Mouse (Mus musculus) embryo, embryonic 10 days (tissue): Measurements from ENCODE around the gene Tet3.

Experiments
- DNase-seq: peaks from one replicate; pipeline ENCODE4 v3.0.0-alpha.2; 2015; ENCODE audit warnings: low spot score

The Tet3 gene

DNA sequence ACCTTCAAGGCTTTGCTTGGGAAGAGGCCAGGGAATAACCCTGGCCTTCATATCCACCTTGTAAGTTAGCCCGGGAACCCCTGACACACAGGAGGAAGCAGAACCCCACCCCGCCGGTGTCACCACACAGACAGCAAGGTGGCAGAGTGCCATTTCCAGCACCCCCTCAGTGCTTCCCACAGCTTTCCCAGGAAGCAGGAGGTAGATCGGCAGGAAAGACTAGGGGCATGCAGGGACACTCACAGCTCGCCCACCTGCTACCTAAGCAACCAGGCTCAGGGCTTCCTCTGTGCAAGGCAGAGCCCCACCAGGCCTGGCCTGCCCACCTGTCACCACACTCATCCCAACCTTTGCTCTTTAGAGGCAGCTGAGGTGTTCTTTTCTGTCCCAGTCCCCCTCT, 19.1 kb downstream of the Tet3 start:
- no peak for DNase-seq

DNA sequence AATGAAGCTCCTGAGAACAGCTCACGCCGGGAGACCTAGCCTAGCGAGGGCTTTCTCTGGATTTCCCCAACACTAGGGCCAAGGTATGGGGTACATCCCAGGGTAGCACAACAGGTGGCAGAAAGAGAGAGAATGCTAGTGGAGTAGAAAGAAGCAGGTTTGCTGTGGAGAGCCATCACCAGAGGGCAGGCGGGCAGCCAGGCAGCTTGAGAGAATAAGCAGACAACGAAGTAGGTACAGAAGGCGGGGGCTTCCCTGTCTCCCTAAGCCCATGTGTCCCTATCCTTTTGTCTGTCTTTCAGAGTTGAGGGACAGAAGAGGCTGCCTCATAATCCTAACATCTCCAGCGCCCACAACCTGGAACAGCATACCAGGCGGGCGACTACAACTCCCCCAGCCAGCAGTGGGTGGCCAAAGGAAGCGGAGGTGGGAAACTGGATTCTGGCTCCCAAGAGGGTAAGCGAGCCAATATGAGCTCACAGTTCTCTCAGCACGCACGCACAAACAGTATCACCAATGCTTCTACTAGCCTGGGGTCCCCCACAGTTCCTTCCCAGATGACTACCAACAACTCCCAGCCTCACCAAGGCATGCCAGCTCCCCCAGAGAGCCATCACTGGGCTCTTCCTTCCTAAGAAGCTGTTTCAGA, 19.6 kb downstream of the Tet3 start:
- no peak for DNase-seq

DNA sequence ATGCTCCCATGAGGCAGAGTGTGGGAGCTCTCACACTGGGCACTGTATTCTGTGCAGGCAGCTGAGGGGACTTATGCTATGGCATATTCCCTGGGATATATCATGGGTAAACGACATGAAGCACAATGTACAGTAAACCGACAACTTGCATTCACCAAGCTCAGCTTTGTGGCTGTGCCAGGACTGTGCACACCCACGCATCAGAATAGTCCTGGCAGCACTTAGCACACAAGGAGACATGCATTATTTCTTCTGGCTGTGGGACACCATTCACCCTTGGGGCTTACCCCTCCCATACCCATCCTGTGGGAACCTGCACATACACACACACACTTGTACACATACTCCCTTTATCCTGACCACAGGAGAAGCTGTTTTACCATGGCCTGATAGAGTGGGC, 20.3 kb downstream of the Tet3 start:
- no peak for DNase-seq

DNA sequence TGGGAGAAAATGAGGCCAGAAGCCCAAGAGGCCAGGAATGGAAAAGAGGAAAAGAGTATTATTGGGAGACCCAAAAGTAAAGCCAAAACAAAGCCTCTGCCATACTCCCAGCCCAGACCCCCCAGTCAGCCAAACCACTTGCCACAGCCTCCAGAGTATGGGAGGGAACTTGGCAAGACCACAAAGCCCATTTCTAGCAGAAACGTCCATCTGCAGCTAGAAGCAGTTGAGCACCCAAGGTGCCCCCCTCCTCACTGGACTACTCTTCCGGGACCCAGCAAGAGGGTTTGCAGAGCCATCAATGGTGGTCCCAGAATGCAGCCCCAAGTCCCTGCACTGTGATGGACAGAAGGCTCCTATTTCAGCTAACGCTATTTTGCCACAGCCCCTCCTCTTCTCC, 21.1 kb downstream of the Tet3 start:
- no peak for DNase-seq

DNA sequence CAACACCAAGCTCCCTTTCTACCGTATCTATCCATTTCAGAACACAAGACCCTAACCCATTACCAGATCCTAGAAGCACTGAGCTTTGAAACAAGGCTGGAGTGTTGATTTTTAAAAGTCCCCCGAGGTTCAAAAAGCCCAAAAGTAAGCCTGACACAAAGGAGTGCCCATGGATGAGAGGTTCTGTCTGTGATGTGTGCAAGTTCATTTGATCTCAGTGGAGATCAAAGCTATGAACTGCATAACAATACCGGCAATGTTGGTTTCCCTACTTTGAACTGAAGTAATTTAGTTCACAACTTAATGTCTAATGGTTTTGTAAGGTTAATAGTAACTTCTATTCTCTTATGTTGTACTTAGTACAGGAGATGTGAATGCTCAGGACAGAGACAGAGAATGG, 21.7 kb downstream of the Tet3 start:
- no peak for DNase-seq

DNA sequence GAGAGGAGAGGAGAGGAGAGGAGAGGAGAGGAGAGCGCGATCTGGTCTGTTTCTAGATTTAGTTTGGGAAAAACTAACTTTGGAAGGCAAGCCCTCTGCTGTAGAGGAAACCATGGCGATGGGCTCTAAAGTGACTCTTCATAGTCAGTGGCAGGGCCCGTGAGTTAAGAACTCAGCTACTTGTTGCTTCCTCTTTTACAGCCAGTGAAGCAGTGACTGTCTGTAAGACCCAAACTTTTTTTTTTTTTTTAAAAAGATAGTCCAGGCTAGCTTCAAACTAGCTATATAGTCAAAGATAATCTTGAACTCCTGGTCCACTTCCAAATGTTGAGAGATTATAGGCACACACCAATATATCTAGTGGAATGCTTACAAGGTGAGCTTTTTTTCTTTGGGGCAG, 22.3 kb downstream of the Tet3 start:
- DNase-seq, result no peak

DNA sequence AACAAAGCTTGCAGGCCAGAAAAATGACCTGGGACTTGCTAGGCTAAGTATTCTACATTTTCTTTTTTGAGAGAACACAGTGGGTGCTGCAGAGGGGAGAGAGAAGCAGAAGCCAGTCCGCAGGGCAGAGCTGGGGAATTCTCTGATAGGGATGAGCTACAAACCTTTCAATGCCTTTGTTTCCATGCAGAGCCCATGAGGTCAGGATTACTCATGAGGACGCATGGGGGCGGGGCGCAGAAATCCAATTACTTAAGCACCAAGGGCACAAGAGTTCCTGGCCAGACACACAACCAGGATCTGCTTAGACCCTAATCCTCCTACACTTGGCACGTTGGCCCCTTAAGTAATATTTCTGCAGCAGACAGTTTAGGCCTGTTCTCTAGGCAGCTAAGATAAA, 23.7 kb downstream of the Tet3 start:
- DNase-seq, result peak; percentile 70

DNA sequence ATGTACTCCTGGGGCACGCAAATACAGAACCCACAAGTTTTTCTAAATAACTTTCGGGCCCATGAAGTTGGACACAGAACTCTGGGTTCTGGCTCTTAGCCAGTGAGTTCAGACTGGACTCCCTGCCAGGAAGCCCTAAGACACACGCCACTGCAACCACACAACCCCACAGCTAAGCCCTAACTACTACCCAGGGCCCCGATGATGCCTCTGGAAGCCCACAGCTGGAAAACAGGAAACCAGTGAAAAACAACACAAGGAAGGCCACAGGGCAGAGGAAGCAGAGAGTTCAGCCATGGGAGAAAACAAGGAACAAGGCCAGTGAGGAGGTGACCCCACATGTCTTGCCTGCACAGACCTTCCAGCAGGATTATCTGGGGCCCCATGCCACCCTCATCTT, 25.3 kb downstream of the Tet3 start:
- DNase-seq, result no peak

DNA sequence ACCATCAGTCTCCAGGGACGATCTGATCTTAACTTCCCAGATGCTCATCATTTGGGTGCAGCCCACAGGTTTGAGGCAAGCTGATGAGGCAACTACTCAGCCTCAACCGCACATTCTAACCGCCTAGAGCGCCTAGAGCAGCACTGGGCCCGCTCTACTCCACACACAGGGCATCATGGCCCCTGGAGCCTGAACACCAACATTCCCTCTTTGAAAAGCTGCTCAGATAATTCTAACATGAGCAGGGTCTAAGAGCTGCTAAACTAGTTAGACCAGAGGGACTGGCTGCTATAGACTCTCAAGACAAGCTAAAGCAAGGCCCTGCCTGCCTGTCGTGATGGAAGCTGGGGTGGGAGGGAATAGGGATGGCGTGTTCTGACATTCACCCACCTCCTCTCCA, 25.9 kb downstream of the Tet3 start:
- DNase-seq, result no peak

DNA sequence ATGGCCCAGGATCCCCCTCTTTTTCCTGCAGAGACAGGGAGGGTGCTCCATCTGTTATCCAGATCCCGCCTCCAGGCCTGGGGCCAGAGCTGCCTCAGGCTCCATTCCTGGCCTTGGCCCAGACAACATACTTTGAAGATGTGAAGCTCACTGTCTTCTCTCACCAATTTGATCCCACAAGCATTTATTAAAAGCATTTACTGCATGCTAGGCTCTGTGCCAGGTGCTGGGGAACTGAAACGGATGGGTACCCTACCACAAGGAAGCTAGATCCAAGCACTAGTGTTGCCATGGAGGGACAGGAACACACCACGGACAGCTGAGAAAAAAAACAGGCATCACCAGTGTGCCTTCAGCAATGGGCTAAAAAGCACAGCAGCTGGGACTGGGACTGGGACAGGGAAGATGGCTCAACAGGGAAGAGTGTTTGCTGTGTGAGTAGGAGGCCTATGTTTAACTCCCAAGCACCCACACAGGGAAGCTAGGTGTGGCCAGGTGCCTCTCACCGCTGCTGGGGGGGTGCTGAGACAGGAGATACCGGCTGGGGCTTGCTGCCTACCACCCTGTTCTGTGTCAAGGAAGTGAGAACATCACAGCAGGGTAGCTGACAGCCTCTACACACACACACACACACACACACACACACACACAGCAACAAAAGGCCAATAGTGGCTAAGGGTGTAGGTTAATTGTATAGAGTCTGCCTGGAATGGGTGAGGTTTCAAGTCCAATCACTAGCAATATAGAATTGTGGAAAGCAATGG, 30.7 kb downstream of the Tet3 start:
- DNase-seq, result no peak

DNA sequence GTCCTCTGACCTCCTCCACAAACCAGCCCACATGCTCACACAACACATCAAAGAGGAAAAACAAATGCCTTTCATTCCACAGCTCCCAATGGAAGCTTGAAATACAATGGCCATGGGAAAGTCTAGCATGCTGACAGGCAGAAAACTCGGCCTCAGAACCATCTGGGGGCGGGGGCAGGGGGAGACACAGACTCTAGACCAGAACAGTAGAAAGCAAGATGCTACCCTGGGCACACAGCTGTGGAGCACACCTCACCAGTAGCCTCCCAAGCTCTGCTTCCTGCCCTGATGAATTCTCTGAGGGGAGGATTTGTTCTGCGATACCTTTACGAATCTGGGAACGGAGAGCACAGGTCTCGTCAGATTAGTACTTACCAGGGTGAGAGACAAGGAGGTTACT, 31.4 kb downstream of the Tet3 start:
- no peak for DNase-seq

DNA sequence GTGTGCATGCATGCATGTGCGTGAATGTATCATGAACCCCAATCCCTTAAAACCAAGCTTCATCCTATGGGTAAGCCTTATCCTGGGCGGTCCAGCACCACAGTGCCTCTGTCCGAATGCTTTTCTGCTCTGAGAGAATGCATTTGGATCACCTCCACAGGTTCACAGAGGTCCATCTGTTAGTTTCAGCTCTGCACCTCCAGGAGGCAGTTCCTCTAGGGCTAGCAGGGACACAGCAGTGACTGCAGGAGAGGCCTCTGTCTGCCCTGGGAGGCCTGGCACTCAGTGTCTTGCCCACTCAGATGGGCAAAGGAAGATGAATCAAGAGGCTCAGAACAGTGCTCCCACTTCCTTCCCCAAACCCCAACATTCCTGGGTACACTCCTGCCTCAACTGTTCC, 32.3 kb downstream of the Tet3 start:
- no peak for DNase-seq

DNA sequence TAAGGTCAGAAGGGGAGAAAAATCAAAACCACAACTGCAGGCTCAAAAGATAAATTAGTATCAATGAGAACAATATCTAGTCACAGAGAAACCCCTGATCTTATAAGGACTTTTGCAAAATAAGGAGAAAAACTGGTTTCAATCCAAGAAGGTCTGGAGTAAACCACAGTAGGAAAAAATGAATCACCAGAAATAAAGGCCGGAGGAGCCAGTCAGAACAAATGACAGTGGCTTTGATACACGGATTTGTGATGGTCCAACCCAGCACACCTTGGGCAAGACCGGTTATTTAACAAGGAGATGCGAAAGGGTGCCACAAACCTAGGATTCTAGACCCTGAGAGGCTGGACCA, 34.9 kb downstream of the Tet3 start:
- DNase-seq, result no peak

DNA sequence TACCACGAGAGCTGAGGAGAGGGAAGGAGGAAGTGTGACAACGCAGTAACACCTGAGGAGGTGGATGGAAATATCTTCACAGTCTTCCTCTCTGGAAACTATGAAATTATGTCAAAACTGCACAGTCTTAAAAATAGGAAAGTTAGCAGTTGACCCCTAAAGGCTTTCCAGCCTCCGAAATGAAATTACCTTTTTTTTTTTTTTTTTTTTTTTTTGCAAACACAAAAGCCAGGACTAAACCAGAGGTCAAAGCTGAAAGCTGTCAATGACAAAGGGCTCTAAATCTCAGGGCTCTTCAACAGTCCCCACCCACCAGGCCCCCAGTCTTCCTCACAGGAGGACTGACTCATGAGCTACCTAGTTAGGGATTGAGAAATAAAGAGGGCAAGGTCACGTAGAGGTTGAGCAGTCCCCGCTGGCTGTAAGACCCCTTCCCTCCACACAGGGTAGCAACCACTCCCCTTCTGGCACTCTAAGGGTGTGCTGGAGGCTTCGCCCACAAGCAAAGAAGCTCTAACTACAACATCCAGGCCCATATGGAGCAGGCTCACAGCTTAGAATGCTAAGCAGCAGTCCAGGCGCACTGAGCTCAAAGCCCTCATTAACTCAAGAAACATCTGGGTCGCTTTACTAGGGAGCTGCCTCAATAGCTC, 35.4 kb downstream of the Tet3 start:
- DNase-seq, result peak; percentile 64

DNA sequence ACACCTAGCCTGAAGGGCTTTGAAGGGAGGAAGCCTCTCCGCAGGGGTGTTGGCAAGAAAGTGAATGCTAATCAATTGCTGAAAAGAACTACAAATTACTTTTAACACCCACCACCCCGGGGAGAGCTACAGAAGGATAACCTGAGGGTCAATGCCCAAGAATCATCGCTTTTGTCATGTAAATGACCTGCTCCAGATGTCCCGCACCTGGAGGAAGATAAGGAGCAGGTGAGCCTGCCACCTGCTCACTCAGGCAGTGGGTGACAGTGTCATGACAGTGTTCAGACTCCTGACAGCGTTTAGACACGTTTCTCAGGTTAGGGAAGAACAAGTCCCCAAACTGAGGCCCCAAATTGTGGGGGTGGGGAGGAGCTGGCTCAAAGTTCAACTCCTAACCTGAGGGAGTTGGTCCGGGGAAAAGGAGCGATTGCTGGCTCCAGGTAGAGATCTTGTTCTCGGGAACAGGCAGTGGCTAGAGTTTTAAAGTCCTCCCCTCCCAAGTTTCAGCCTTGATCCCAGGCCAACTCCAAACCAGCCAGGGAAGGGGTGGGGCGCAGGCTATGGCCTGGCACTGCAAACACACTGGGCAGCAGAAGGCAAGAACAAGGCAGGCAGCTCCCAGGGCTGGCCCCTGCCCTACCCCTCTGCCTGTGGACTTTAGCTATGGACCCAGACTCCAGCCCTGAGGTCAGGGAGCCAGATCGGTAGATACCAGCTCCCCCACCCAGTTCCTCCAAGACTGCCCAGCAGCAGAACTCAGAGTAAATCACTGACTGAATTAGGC, 36.8 kb downstream of the Tet3 start:
- no peak for DNase-seq

DNA sequence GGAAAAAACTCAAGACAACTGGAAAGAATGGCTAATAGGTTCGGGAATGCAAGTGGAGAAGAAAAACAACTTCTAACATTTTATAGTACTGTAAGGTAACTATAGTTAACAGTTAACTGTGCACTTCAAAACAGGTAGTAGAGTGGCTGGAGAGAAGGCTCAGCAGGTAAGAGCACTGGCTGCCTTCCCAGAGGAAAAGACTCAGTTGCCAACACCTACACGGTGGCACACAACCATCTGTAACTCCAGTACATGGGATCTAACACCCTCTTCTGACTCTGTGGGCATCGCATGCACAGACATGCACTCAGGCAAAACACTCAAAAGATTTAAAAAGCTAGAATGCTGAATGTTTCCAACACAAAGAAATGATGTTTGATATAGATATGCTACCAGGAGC, 39.4 kb downstream of the Tet3 start:
- DNase-seq, result no peak

DNA sequence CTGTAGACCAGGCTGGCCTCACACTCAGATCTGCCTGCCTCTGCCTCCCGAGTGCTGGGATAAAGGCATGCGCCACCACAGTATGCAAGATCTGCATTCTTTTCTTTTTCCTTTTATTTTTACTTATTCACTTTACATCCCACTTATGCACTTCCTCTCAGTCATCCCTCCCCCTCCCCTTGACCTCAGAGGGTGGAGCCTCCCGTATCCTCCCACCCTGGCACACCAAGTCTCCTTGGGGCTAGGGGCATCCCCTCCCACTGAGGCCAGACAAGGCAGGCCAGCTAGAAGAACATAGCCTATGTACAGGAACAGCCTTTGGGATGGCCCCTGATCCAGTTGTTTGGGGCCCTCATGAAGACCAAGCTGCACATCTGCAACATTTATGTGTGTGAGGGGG, 41.4 kb downstream of the Tet3 start:
- no peak for DNase-seq

DNA sequence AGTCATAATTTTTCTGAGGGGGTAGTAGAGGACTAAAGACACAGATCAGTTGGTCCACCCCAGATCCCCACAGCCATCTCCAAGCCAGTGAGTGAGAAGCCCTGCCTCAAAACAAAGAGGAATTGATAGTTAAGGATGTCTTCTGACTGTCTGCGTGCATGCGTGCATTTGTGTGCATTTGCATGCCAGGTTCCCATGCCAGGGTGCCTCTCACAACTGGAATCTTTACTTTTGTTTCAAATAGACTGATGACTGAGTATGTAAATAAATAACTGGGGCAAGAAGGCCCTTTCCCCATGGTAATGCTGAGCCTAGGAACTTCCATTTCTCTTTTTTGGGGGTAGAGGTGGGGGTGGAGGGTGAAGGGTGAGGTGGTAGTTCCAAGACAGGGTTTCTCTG, 41.8 kb downstream of the Tet3 start:
- DNase-seq, result no peak

DNA sequence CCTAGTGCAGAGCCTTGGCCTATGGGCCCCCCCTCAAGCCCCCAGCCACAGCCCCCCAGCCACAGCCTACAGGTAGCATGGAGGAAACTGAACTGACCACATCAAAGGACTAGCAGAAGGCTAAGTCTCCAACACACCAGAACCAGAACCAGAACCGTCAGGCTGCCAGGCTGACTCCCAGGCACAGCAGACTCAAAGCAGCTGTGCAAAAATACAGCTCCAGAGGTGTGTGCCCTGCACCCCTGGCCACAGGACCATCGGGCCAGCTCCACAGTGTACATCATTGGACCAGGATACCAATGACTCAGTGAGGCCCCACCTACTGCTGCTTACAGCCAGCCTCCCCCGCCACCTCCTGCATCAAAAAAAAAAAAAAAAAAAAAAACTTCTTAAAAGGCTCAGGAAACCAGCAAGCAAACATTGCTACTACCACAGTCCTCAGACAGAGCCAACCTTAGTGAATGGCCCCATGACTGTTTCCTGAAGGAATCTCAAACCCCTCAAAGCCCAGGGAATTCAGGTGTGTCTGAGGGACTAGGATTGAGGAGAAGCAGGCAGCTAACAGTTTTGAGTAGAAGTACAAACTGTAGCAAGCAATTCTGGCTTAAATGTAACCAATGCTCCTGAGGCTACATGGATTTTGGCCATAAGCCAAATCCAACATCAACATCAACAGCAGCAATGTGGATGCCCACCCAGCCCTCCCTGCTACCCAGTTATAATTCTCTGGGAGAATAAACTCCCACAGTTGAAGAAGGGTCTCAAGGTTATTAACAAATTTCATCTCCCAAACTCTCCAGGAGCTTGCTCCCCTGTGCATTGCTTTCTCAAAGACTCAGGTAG, 42.4 kb downstream of the Tet3 start:
- DNase-seq, result no peak

DNA sequence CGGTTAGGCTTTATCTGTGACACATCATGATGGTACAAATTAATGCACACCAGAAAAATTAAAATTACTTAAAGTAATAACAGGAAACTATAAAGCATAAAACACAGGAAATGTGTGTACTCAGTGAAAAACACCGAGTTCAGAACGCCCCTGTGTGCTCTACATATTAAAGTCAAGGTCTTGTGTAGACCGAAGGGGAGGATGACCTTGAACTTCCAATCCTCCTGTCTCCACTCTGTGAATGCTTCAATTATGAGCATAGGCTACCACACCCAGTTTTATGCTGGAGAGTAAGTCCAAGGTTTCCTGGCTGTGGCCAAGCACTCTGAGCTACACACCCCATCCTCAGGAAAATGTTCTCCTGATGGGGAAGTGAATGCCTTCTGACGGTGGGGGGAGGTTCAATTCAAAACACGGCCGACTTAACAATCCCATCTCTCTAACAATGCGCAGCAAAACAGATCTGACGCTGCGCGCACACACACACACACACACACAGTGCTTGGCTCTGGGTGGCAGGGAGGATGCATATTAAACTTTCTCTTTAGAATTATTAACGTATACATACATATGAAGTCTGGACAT, 43.4 kb downstream of the Tet3 start:
- no peak for DNase-seq

DNA sequence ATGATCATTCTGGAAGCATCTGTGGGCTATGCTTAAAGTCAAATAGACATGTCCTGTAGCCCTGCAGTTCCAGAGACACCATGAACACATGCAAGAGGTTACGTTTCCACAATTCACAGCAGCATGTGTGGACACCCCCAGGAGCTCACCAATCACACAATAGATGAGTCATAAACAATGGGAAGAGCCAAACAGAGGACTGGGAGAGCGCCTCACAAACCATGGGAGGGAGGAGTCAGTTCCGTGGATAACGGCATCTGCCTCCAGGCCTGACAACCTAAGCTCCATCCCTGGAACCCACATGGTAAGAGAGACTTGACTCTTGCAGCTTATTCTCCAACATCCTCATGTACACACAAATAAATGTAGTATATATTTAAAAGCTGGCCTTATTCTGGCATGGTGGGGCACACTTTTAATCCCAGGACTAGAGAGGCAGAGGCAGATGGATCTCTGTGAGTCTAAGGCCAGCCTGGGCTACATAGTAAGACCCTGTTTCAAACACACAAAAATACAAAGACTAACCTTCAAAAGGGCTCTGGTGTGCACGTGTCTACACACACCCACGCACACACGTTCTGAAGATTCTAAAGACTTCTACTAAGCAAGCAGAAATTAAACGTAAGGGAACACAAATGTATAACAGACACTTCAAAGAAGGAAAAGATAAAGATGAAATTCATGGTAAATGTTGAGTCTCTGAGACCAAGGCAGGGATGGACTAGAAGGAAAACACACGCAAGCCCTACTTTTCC, 44.1 kb downstream of the Tet3 start:
- no peak for DNase-seq
